Mouse (Mus musculus): ENCODE data around the gene Mgll.

GRCm38 (mm10) chr6:88782981-88783397 is 58.8 kb downstream of the Mgll start:
- TF ChIP-seq CTCF (IDR thresholded peaks at IDR 0.05; ENCODE audit: borderline replicate concordance, insufficient read depth, low read depth, low read length) (no peak), POLR2A (IDR thresholded peaks at IDR 0.05; ENCODE audit: borderline replicate concordance, insufficient read depth, low read length) (no peak)

Measured in cerebellum, adult 2 months (tissue).